Mouse (Mus musculus): ENCODE results near the gene Wnt3a. TPM values are rescaled to one million over a fixed set of nuclear protein-coding genes. Genes with fewer than 3 reads are reported as not detected.

The Wnt3a gene
- polyA plus RNA-seq, 1 experiment from 2014 or later, result not detected

GRCm38 (mm10) chr11:59312060-59312459 is 21.5 kb upstream of the Wnt3a start:
- 62% methylated on average over 6 of the region's 6 CpGs for WGBS
- Histone ChIP-seq H3K9ac (replicated peaks; ENCODE audit: low read depth, low read length) (no peak overlapping the region), H3K4me2 (replicated peaks; ENCODE audit: low read depth, low read length) (no peak overlapping the region), H3K27me3 (ENCODE audit: control insufficient read depth, insufficient read depth, low read length) (no peaks in the 10 kb centered on the region), H3K4me3 (ENCODE audit: low read depth, low read length) (no peak overlapping the region), H3K27ac (ENCODE audit: low read length) (no peak overlapping the region), H3K9me3 (ENCODE audit: control insufficient read depth, low read depth, low read length) (no peaks in the 10 kb centered on the region), H3K4me1 (ENCODE audit: control insufficient read depth, insufficient read depth, low read length) (peaks cover 58% of the 10 kb centered on the region; the same call in 1 of the 2 replicates), H3K36me3 (ENCODE audit: control insufficient read depth, insufficient read depth, low read length) (no peaks in the 10 kb centered on the region)
- no peak for ATAC-seq (ENCODE audit: insufficient number of reproducible peaks, insufficient read depth, low FRiP score, low read depth)

DNA sequence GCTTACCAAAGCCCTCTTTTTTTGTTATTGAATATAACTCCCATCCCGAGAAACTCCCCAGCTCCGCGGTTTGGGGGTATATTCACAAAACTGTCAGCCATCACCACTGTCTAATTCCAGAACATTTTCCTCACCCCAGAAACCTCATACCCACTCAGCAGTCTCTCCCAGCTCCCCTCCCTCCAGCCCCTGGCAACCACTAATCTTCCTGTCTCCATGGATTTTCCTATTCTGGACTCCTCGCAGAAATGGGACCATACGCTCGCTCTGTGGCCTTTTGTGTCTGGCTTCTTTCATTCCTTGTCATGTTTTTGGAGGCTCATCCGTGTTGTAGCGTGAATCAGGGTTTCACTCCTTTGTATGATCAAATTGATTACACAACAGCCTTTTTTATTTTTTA is 19.4 kb upstream of the Wnt3a start:
- Histone ChIP-seq H3K4me3 (ENCODE audit: low read depth, low read length) (no peak overlapping the region), H3K9me3 (ENCODE audit: control insufficient read depth, low read depth, low read length) (no peaks in the 10 kb centered on the region), H3K4me1 (ENCODE audit: control insufficient read depth, insufficient read depth, low read length) (peaks cover 61% of the 10 kb centered on the region; the same call in 1 of the 2 replicates), H3K9ac (replicated peaks; ENCODE audit: low read depth, low read length) (no peak overlapping the region), H3K27me3 (ENCODE audit: control insufficient read depth, insufficient read depth, low read length) (0 out of 2 replicates have a peak, but pooled peaks cover 3% of the 10 kb centered on the region), H3K36me3 (ENCODE audit: control insufficient read depth, insufficient read depth, low read length) (no peaks in the 10 kb centered on the region), H3K27ac (ENCODE audit: low read length) (peak overlapping the region; percentile 81), H3K4me2 (replicated peaks; ENCODE audit: low read depth, low read length) (peak overlapping the region; percentile 93; the same call in 1 of the 2 replicates)
- WGBS, result 46% methylated on average over 8 of the region's 8 CpGs
- ATAC-seq (ENCODE audit: insufficient number of reproducible peaks, insufficient read depth, low FRiP score, low read depth), result no peak

DNA sequence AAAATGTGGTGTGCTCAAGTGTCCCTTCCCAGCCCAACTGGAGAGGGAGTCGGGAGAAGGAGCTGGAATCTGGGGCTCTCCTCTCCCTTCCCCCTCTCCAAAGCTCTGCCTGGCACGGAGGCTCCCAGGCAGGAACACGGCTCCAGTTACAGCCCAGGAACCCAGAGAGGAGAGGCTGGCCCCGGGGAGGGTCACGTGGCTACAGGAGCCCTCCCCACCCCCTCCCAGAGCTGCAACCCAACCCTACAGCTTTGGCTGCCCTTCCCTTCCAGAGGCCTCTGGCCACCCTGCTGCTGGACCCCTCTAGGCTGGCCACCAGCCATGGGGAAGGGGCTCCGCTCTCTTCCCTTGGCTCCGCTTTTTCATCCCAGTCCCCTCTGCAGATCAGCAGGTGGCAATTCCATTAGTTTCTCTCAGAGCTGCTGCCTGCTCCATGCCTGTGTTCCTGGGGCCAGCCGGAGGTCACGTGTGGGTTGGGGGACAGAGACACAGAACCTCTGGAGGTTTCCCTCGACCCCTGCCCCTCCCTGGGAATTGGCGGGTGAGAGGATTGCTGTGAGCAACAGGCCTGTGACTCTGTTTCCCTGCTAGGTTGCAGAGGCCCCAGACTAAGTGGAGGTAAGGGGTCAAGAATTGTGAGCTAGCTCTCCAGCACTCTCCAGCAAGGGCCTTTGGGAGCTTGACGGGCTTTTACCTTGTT is 18.7 kb upstream of the Wnt3a start:
- ATAC-seq (ENCODE audit: insufficient number of reproducible peaks, insufficient read depth, low FRiP score, low read depth), result peak; percentile 76
- Histone ChIP-seq H3K4me1 (ENCODE audit: control insufficient read depth, insufficient read depth, low read length) (peaks cover 55% of the 10 kb centered on the region; the same call in 1 of the 2 replicates), H3K27me3 (ENCODE audit: control insufficient read depth, insufficient read depth, low read length) (0 out of 2 replicates have a peak, but pooled peaks cover 5% of the 10 kb centered on the region), H3K4me2 (replicated peaks; ENCODE audit: low read depth, low read length) (peak overlapping the region; percentile 93), H3K9me3 (ENCODE audit: control insufficient read depth, low read depth, low read length) (no peaks in the 10 kb centered on the region), H3K27ac (ENCODE audit: low read length) (peak overlapping the region; percentile 81), H3K36me3 (ENCODE audit: control insufficient read depth, insufficient read depth, low read length) (no peaks in the 10 kb centered on the region), H3K4me3 (ENCODE audit: low read depth, low read length) (0 out of 2 replicates have a peak overlapping the region, but pooled peaks have one; percentile 2), H3K9ac (replicated peaks; ENCODE audit: low read depth, low read length) (no peak overlapping the region)
- WGBS, result 10% methylated on average over 12 of the region's 12 CpGs

DNA sequence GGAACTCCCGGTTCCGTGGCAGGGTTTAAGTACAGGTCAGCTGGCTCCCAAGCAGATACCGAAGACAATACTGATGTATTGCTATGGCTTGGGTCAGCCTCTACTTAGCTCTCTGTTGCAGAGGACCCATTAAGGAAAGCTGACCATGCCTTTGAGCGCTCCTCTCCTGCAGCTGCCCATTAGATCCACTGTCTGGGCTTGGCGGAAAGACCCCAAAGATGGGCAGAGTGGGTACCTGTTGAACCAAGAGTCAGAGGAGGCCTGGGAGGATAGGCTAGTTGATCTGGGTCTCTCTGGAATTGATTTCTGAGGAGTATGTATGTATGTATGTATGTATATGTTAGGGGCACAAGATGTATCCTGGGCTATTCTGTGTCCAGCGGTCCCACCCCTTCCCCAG is 18.1 kb upstream of the Wnt3a start:
- Histone ChIP-seq H3K27ac (ENCODE audit: low read length) (peak overlapping the region; percentile 81; the same call in 1 of the 2 replicates), H3K36me3 (ENCODE audit: control insufficient read depth, insufficient read depth, low read length) (no peaks in the 10 kb centered on the region), H3K4me3 (ENCODE audit: low read depth, low read length) (no peak overlapping the region), H3K4me1 (ENCODE audit: control insufficient read depth, insufficient read depth, low read length) (peaks cover 49% of the 10 kb centered on the region; the same call in 1 of the 2 replicates), H3K9ac (replicated peaks; ENCODE audit: low read depth, low read length) (no peak overlapping the region), H3K4me2 (replicated peaks; ENCODE audit: low read depth, low read length) (peak overlapping the region; percentile 93; the same call in 1 of the 2 replicates), H3K9me3 (ENCODE audit: control insufficient read depth, low read depth, low read length) (no peaks in the 10 kb centered on the region), H3K27me3 (ENCODE audit: control insufficient read depth, insufficient read depth, low read length) (0 out of 2 replicates have a peak, but pooled peaks cover 11% of the 10 kb centered on the region)
- WGBS, result 42% methylated on average over 6 of the region's 6 CpGs
- no peak for ATAC-seq (ENCODE audit: insufficient number of reproducible peaks, insufficient read depth, low FRiP score, low read depth)

DNA sequence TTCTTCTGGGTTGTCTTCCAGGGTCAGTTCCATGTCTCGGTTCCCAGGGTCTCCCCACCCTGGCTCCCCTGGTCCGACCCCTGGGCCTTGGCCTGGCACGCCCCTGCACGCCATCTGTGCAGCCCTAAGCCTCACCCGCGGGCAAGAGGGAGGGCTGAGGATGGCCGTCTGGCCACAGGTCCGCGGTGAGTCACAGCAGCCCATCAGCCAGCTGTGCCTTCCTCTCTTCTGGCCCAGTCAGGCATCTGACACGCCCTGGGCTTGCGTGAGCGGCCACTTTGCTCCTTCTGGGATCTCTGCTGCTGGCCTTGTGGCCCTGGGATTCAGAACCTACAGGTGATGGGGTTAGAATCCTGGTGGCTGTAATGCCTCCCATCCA is 17.6 kb upstream of the Wnt3a start:
- WGBS, result 27% methylated on average over 12 of the region's 12 CpGs
- no peak overlapping the region; the same call in 1 of the 2 replicates for H3K27ac ChIP-seq (ENCODE audit: low read length)
- peak overlapping the region; percentile 93 for H3K4me2 ChIP-seq (replicated peaks; ENCODE audit: low read depth, low read length)
- ATAC-seq (ENCODE audit: insufficient number of reproducible peaks, insufficient read depth, low FRiP score, low read depth), result no peak; the same call in 1 of the 2 replicates
- H3K36me3 ChIP-seq (ENCODE audit: control insufficient read depth, insufficient read depth, low read length), result no peaks in the 10 kb centered on the region
- H3K9ac ChIP-seq (replicated peaks; ENCODE audit: low read depth, low read length), result no peak overlapping the region
- peaks cover 44% of the 10 kb centered on the region; the same call in 1 of the 2 replicates for H3K4me1 ChIP-seq (ENCODE audit: control insufficient read depth, insufficient read depth, low read length)
- H3K9me3 ChIP-seq (ENCODE audit: control insufficient read depth, low read depth, low read length), result no peaks in the 10 kb centered on the region
- peak overlapping the region; percentile 56; the same call in 1 of the 2 replicates for H3K4me3 ChIP-seq (ENCODE audit: low read depth, low read length)
- H3K27me3 ChIP-seq (ENCODE audit: control insufficient read depth, insufficient read depth, low read length), result 0 out of 2 replicates have a peak, but pooled peaks cover 11% of the 10 kb centered on the region

DNA sequence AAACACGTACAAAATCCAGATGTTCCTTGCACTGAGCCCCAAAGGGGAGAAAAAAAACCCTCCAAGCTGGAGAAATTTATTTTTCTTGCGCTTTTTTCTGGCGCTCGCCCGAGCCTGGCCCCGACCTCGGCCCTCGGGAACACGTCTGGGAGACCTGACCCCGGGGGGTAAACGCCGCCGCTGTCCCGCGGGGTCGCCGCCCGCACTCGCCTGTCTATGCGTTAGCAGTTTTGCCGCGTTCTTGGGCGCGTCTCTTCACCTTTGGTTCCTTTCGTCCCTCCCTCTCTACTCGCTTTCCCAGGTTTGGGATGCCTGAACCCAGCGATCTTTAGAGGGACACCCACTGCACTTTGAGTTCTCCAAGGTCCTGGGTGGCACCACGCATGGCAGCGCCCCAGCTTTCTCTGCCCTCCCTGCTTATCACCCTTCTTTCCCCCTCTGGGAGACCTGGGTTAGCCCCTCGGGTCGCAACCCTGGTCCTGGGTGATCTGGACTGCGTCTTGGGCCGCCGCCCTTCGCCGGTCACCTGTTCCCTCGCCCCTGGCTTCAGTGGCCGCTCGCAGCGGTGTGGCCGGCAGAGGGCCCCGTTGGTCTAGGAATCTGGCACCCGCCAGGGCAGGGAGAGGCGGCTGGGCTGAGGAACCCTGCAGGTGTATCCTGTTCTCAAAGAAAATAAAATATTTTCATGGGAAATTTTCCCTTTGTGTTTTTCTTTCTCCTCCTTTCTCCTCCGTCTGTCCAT is 17.0 kb upstream of the Wnt3a start:
- no peaks in the 10 kb centered on the region for H3K9me3 ChIP-seq (ENCODE audit: control insufficient read depth, low read depth, low read length)
- peak overlapping the region; percentile 56 for H3K4me3 ChIP-seq (ENCODE audit: low read depth, low read length)
- peak overlapping the region; percentile 65; the same call in 1 of the 2 replicates for H3K9ac ChIP-seq (replicated peaks; ENCODE audit: low read depth, low read length)
- H3K27me3 ChIP-seq (ENCODE audit: control insufficient read depth, insufficient read depth, low read length), result 0 out of 2 replicates have a peak, but pooled peaks cover 11% of the 10 kb centered on the region
- peak overlapping the region; percentile 93 for H3K4me2 ChIP-seq (replicated peaks; ENCODE audit: low read depth, low read length)
- WGBS, result 2% methylated on average over 45 of the region's 45 CpGs
- peaks cover 40% of the 10 kb centered on the region; the same call in 1 of the 2 replicates for H3K4me1 ChIP-seq (ENCODE audit: control insufficient read depth, insufficient read depth, low read length)
- peak; percentile 46 for ATAC-seq (ENCODE audit: insufficient number of reproducible peaks, insufficient read depth, low FRiP score, low read depth)
- H3K27ac ChIP-seq (ENCODE audit: low read length), result no peak overlapping the region
- H3K36me3 ChIP-seq (ENCODE audit: control insufficient read depth, insufficient read depth, low read length), result no peaks in the 10 kb centered on the region

DNA sequence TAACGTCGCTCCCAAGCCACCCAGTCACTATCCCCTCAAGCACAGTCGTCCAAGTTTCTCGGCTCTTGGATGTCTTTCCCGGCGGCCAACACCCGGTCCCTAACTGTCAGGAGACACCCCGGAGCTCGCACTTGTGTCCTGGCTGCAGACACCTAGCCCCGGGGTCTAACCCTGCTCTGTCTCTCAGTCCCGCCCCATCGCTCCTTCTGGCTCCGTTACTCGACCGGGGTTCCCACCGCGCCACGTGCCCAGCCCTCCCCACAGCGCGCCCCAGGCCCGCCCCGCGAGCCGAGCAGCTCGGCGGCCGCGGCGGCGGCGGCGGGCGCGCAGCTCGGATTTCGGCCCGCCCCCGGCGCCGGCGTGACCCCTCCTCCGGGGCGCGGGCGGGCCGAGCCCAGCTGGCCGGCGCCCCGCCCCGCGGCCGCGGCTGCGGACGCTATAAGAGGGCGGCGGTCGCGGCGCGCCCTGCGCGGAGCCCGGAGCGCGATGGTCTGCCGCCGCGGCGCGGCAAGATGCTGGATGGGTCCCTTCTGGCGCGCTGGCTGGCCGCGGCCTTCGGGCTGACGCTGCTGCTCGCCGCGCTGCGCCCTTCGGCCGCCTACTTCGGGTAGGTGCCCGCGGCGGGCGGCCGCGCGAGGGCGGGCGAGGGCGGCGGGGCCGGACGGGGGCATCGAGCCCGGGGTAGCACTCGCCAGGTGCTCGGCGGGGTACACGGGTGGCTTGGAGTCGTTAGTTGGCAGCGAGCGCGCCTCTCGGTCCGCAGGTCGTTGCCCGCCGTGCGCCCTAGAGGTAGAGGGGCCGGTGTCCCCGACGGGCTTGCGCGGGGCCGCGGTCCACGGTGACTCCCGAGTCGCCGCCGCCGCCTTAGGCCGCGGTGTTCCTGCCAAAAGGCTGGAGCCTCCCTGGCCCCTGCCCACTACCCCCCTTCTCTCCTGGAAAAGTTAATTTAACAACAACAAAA is 16.2 kb upstream of the Wnt3a start, which contains the start of gene Wnt9a:
Gene Wnt9a (plus strand): TSS at position 468 of the 961 bp plus-strand sequence.
- under 1% methylated on average over 100 of the region's 128 CpGs for WGBS
- peak; percentile 74 for ATAC-seq (ENCODE audit: insufficient number of reproducible peaks, insufficient read depth, low FRiP score, low read depth)
- H3K9ac ChIP-seq (replicated peaks; ENCODE audit: low read depth, low read length), result peak within 1 kb of the TSS; percentile 65
- H3K4me3 ChIP-seq (ENCODE audit: low read depth, low read length), result peak within 1 kb of the TSS; percentile 56
- H3K36me3 ChIP-seq (ENCODE audit: control insufficient read depth, insufficient read depth, low read length), result no peaks in the 10 kb centered on the region
- H3K4me2 ChIP-seq (replicated peaks; ENCODE audit: low read depth, low read length), result peak within 1 kb of the TSS; percentile 93
- H3K27me3 ChIP-seq (ENCODE audit: control insufficient read depth, insufficient read depth, low read length), result 0 out of 2 replicates have a peak, but pooled peaks cover 11% of the 10 kb centered on the region
- H3K9me3 ChIP-seq (ENCODE audit: control insufficient read depth, low read depth, low read length), result no peaks in the 10 kb centered on the region
- peaks cover 34% of the 10 kb centered on the region; the same call in 1 of the 2 replicates for H3K4me1 ChIP-seq (ENCODE audit: control insufficient read depth, insufficient read depth, low read length)
- H3K27ac ChIP-seq (ENCODE audit: low read length), result peak within 1 kb of the TSS; percentile 48; the same call in 1 of the 2 replicates
